Mouse (Mus musculus) MEL (cell line): ENCODE results near the gene Nus1.
A peak's percentile ranks its signal among the peaks of the same experiment; 100 is the strongest.

Experiments
- CTCF ChIP-seq, 3 experiments: IDR thresholded peaks in 2 of 3; conservative IDR thresholded peaks in 1 of 3; 2 replicates each; pipeline ENCODE4 v1.5.1; 2011 to 2012; ENCODE audit warnings: low read length in 3 of 3, low read depth in 2 of 3, mild to moderate bottlenecking in 2 of 3, improper control_type of control experiment in 1 of 3, inconsistent platforms in 1 of 3, mixed read lengths in 1 of 3, moderate library complexity in 1 of 3; ENCODE audit not compliant: control insufficient read depth in 1 of 3, insufficient read depth in 1 of 3, poor library complexity in 1 of 3, severe bottlenecking in 1 of 3
- EP300 ChIP-seq, 2 experiments: IDR thresholded peaks; 2 replicates each; pipeline ENCODE4 v1.6.1; 2011; ENCODE audit warnings: improper control_type of control experiment in 2 of 2, low read length in 2 of 2, low read depth in 1 of 2, mild to moderate bottlenecking in 1 of 2
- HCFC1 ChIP-seq: IDR thresholded peaks from 2 replicates; pipeline ENCODE4 v1.6.1; 2012; ENCODE audit warnings: low read depth, mild to moderate bottlenecking, inconsistent platforms, low read length, improper control_type of control experiment, moderate library complexity
- MYC ChIP-seq: IDR thresholded peaks from 2 replicates; pipeline ENCODE4 v1.6.1; 2011; ENCODE audit warnings: low read depth, mild to moderate bottlenecking, low read length, improper control_type of control experiment, moderate library complexity
- NRF1 ChIP-seq: IDR thresholded peaks from 2 replicates; pipeline ENCODE4 v1.6.1; 2014; ENCODE audit warnings: low read depth, mild to moderate bottlenecking, inconsistent platforms, low read length, improper control_type of control experiment, moderate library complexity; ENCODE audit not compliant: poor library complexity, insufficient read depth, severe bottlenecking
- POLR2A ChIP-seq, 2 experiments: IDR thresholded peaks; 2 replicates each; pipeline ENCODE4 v1.6.1; 2011 to 2012; ENCODE audit warnings: low read length in 2 of 2, mild to moderate bottlenecking in 2 of 2, control low read depth in 1 of 2, improper control_type of control experiment in 1 of 2, low read depth in 1 of 2, moderate library complexity in 1 of 2; ENCODE audit not compliant: control insufficient read depth in 1 of 2, insufficient read depth in 1 of 2, poor library complexity in 1 of 2
- POLR2AphosphoS5 ChIP-seq: IDR thresholded peaks from 2 replicates; pipeline ENCODE4 v1.6.1; 2012; ENCODE audit warnings: low read depth, borderline replicate concordance, mild to moderate bottlenecking, inconsistent platforms, low read length, moderate library complexity, mixed read lengths
- RAD21 ChIP-seq: IDR thresholded peaks from 2 replicates; pipeline ENCODE4 v1.6.1; 2011; ENCODE audit warnings: mild to moderate bottlenecking, low read depth, low read length, improper control_type of control experiment
- UBTF ChIP-seq: IDR thresholded peaks from 2 replicates; pipeline ENCODE4 v1.6.1; 2012; ENCODE audit warnings: low read depth, mild to moderate bottlenecking, inconsistent platforms, low read length, improper control_type of control experiment, moderate library complexity, borderline replicate concordance; ENCODE audit not compliant: insufficient read depth
- USF1 ChIP-seq: IDR thresholded peaks from 2 replicates; pipeline ENCODE4 v1.6.1; 2014; ENCODE audit warnings: low read depth, mild to moderate bottlenecking, inconsistent platforms, low read length, improper control_type of control experiment, moderate library complexity
- ZKSCAN1 ChIP-seq: IDR thresholded peaks from 2 replicates; pipeline ENCODE4 v1.6.1; 2012; ENCODE audit warnings: low read depth, mild to moderate bottlenecking, inconsistent platforms, low read length, improper control_type of control experiment, moderate library complexity
- ZMIZ1 ChIP-seq: IDR thresholded peaks from 2 replicates; pipeline ENCODE4 v1.6.1; 2012; ENCODE audit warnings: low read depth, mild to moderate bottlenecking, inconsistent platforms, low read length, improper control_type of control experiment, moderate library complexity
- ZNF384 ChIP-seq: IDR thresholded peaks from 2 replicates; pipeline ENCODE4 v1.6.1; 2012; ENCODE audit warnings: low read depth, mild to moderate bottlenecking, inconsistent platforms, low read length, improper control_type of control experiment

DNA sequence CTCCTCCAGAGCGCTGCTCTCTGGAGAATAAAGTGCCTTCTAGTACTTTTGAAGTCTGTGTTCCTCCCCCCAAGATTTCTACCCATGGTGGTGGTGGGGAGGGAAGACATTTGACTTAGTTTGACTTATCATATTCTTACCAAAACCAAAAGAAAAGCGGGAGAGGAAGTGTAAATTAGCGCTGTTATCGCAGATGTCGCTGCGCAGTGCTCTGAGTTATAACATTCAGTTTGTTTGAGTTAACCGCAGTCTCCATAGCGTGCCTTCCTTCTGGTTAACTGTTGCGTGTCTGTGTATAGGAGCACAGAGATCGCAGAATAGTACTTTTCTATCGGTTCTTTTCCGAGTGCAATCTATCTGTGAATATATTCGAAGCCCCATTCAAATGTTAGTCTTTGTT, 12.2 kb upstream of the Nus1 start:
- no peak for TF ChIP-seq CTCF (IDR thresholded peaks at IDR 0.05 in 2 of 3, conservative IDR thresholded peaks at IDR 0.05 in 1 of 3; ENCODE audit: control insufficient read depth in 1 of 3, insufficient read depth in 1 of 3, low read depth in 2 of 3, low read length in 3 of 3, poor library complexity in 1 of 3, severe bottlenecking in 1 of 3)
- TF ChIP-seq UBTF, result no peak
- no peak for TF ChIP-seq ZNF384
- TF ChIP-seq ZKSCAN1, result no peak
- no peak for TF ChIP-seq RAD21
- TF ChIP-seq POLR2A (IDR thresholded peaks at IDR 0.05; ENCODE audit: control insufficient read depth in 1 of 2, insufficient read depth in 1 of 2, low read depth in 1 of 2, low read length in 2 of 2, poor library complexity in 1 of 2), result peak in 1 of 2 experiments; percentile 47; a peak in 1 of 4 replicates
- TF ChIP-seq USF1, result no peak
- TF ChIP-seq POLR2AphosphoS5, result no peak
- peak; percentile 92 to 96 for TF ChIP-seq EP300 (IDR thresholded peaks at IDR 0.05; ENCODE audit: low read depth in 1 of 2, low read length in 2 of 2)
- no peak for TF ChIP-seq ZMIZ1
- TF ChIP-seq MYC, result peak; percentile 87
- 0 out of 2 replicates have a peak, but pooled peaks have one; percentile 34 for TF ChIP-seq NRF1
- TF ChIP-seq HCFC1, result peak; percentile 68
